Mouse (Mus musculus): Measurements from ENCODE around the gene Gm20662. TPM values are rescaled to one million over a fixed set of nuclear protein-coding genes. Genes with fewer than 3 reads are reported as not detected.

Gene Gm20662
- 1 to 10 TPM in 2 of 4 experiments, under 1 TPM in 2; 0.78 to 3.9 (median 2.1) TPM for total RNA-seq (2022)

DNA sequence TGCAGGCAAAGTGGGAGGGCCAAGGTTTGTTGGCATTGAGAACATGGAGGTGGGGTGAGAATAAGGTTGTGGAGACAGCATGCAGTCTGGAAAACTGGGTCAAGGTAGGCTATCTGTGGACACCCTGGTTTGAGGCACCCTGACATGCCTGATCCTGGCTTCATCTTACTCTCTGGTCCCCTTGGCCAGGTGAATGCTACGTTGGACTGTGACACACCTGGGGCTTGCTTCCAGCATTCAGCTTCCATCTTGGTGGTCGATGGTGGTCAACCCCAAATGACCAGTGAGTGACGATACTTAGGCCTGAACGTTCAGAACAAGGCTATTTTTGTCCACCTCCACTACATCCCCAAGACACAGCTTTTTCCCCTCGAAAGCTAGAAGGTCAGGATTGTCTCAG, at the start of gene Gm20662:
TSS of gene Gm20662 (plus strand) at position 301 of the 400 bp plus-strand sequence.
- no peak for DNase-seq (ENCODE audit: low spot score in 2 of 2)

DNA sequence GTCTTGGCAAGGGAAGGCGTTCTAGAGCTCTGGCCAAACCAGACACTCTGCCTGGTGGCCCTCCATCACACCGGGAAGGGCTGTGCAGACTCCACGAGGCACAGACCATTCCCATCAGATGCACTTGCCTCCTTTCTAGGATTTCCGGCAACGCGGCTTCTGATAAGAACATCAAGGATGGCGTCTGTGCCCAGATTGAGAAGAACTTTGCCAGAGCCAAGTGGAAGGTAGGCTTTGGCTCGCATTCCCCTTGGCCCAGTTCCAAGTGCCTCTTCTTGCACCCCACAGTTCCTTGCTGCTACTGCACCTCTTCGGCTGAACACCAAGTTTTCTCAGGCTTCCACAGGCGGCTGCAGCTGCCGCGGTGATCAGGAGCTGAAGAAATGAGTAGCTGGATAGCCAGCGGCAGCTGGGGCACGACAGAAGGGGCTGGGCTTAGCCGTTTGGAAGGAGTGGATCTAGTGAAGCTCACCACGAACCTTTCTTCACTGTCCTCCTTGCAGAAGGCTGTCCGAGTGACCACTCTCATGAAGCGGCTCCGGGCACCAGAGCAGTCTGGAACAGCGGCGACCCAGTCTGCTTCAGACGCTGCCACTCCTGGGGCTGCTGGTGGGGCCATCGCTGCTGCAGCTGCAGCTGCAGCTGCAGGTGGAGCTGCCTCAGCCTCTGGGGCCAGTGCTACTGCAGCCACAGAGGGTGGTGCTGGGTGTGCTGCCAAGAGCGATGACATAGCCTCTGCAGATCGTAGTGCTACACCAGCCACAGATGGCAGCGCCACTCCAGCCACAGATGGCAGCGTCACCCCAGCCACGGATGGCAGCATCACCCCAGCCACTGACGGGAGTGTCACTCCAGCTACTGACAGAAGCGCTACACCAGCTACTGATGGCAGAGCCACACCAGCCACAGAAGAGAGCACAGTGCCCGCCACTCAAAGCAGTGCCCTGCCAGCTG, 48.6 kb upstream of the Gm20662 start:
- no peak for DNase-seq (ENCODE audit: low spot score in 2 of 2)

DNA sequence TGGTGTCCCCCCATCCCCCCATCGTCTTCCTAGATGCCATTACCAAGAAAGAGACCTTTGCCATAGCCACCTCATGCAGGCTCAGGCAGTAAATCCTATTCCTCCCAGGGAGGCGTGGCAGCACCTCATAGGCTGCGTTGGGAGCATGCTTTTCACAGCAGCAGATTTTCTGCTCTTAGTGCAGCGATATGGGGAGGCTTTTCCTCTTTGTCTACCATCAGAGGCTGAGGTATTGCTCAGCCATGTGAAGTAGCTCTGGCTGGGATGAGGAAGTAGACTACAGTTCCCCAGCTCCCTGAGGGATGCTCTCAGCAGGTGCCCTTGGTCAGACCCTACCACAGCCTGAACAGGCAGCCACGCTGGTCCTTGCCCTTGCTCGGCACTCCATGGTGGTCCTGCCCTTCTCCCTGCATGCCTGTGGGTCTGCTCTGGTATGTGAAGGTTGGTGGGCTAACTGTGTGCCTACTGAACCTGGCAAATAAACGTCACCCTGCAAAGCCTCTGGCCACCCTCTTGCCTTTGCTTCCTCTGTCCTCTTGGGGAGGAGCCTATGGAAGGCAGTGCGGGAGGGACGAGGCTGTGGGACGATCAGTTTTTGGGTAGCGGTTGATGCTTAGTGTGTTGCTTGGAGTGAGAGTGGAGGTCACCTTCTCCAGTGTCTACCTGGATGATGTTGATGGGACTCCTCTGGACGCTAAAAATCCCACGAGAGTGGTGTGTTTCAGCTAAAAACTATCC, 46.8 kb upstream of the Gm20662 start:
- no peak for DNase-seq (ENCODE audit: low spot score in 2 of 2)

- no peak for DNase-seq (ENCODE audit: low spot score in 2 of 2)
Measured at GRCm38 (mm10) chr9:107949922-107950235, 46.3 kb upstream of the Gm20662 start, which contains the start of gene Traip. Gene Traip (plus strand): TSS chr9:107950136.

- DNase-seq (ENCODE audit: low spot score in 2 of 2): peak; percentile 87 to 90
Measured at GRCm38 (mm10) chr9:107950460-107951355, 45.4 kb upstream of the Gm20662 start.

DNA sequence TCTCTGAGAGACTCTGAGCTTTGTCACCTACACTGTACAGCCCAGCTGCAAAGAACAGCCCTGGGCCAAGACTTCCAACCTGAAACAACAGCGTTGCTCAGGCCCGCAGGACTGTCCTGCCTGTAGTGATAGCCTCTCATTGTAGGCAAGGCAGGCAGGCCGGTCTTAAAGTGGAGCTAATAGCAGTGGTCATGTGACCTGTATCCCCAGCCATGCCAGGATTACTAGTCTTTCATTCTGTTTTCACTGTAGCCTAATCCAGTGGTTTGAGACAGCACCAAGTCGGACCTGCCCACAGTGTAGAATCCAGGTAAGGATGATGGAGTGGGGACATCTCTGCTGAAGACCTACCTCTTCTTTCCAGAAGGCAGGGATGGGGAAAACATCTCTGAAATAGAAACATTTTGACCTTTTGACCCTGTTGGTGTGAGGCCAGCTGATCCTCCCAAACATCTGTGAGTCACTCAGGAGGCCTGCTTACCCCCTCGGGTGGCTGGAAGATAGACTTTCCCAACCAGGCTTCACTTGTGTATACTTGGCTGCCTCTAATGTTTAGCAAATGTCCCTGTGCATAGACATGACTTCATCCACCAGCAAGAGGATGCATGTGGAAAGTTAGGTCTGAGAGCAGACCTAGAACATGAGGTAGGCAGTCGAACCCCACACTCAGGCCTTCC, 40.4 kb upstream of the Gm20662 start:
- DNase-seq (ENCODE audit: low spot score in 2 of 2): no peak

- DNase-seq (ENCODE audit: low spot score in 2 of 2): no peak
Measured at GRCm38 (mm10) chr9:107957141-107957540, 39.0 kb upstream of the Gm20662 start.

- DNase-seq (ENCODE audit: low spot score in 2 of 2): no peak
Measured at GRCm38 (mm10) chr9:107959896-107960295, 36.3 kb upstream of the Gm20662 start.

DNA sequence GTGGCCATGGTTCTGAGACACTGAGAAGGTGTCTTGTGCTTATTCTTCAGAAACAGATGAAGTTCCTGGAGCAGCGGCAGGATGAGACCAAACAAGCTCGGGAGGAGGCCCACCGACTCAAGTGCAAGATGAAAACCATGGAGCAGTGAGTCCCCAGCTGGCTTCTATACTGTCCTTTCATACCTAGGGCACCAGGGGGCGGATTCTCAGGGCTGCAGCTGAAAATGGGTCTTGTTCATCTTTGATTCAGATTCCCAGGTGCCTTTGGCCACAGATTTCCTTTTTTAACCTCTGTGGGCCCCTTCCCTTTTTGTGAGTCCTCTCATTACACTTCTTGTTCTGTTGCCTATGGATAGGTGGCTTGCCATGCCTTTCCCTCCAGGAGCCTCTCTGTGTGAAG, 35.2 kb upstream of the Gm20662 start:
- no peak for DNase-seq (ENCODE audit: low spot score in 2 of 2)

GRCm38 (mm10) chr9:107961351-107961762, 34.8 kb upstream of the Gm20662 start:
- DNase-seq (ENCODE audit: low spot score in 2 of 2): peak; percentile 85 to 86

DNA sequence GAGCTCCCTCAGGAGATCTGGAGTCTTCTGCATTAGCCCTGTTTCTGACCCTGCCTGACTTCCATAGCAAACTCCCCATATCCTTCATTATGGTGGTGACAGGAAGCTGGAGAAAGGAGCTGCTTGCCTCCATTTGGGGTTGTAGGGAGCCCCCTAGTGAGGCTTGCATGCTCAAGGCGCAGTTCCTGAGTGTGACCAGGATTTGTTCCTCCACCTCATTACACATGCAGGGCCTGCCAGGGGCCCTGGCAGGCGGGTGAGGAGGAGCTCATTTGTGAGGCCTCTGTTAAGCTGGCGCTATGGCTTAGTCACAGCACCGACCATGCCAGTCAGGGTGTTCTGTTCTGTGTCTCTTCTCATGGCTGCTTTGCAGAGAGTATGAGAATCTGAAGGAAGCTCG, 34.3 kb upstream of the Gm20662 start:
- DNase-seq (ENCODE audit: low spot score in 2 of 2): peak; percentile 74 to 81

DNA sequence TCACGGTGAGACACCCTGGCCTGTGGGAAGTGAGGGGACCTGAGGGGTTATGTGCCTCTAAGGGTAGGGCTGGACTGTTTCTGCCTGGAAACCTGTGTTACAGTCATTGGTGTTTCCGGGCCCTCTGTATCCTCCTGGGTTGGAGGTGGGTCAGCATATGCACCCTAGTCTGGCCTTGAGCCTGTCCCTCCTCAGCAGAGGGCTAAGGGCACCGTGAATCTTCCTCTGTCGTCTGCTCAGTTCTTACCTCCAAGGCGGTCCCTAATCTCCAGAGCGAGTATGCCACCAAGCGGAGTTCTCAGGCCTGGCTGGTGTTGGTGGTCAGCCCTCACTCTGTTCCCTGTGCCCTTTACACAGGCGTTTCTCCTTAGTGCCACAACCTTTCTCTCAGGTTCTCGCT, 33.2 kb upstream of the Gm20662 start:
- DNase-seq (ENCODE audit: low spot score in 2 of 2): no peak

DNA sequence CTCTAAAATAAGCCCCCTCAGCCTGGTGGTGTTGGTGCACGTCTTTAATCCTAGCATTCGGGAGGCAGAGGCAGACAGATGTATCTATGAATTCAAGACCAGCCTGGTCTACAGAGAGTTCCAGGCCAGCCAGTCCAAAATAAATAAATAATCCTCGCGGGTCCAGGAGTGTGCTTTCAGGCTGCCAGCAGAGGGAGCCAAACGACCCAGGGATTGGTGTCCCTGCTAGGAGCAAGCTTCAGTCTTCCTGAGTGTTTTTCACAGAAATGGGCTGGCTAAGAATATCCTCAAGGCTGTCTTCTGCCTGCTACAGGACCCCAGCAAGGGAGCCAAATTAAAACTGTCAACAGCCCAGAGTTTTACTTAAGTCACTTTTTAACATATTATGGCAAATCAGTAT, 32.4 kb upstream of the Gm20662 start:
- DNase-seq (ENCODE audit: low spot score in 2 of 2): peak; percentile 65 to 72

- DNase-seq (ENCODE audit: low spot score in 2 of 2): no peak
Measured at GRCm38 (mm10) chr9:107964681-107965080, 31.5 kb upstream of the Gm20662 start.

DNA sequence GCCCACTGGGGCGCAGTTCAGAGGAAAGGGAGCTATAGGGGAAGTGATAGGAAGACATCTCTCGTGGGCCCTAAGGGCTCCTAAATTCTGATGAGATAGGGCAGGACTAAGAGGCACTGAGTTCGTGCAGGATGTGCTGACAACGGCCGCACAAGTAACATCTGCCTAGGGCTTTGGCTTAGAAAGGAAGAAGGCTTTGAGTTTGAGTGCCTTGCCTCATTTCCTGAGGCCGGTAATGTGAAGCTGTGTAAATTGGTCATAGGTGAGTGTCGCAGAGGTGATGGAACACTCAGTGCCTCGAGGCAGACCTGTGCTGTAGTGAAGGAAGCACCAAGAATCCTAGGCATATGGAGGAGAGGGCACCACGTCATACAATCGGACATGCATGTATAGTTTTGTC, 29.5 kb upstream of the Gm20662 start:
- DNase-seq (ENCODE audit: low spot score in 2 of 2): no peak

DNA sequence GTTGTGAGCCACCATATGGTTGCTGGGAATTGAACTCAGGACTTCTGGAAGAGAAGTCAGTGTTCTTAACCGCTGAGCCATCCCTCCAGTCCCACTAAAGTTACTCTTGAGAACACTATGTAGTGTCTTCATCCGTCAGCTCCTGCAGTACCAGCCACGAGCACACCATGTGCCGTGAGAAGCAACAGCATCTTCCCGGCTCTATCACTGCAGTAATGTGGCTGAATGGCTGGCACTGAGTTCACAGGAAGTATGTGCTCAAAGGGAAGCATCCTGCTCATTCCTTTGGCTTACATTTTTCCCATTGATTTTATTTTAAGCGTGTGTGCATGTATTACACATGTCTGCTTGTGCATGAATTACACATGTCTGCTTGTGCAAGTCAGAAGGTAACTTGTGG, 28.7 kb upstream of the Gm20662 start:
- no peak for DNase-seq (ENCODE audit: low spot score in 2 of 2)

GRCm38 (mm10) chr9:107968531-107968930, 27.6 kb upstream of the Gm20662 start:
- no peak for DNase-seq (ENCODE audit: low spot score in 2 of 2)

DNA sequence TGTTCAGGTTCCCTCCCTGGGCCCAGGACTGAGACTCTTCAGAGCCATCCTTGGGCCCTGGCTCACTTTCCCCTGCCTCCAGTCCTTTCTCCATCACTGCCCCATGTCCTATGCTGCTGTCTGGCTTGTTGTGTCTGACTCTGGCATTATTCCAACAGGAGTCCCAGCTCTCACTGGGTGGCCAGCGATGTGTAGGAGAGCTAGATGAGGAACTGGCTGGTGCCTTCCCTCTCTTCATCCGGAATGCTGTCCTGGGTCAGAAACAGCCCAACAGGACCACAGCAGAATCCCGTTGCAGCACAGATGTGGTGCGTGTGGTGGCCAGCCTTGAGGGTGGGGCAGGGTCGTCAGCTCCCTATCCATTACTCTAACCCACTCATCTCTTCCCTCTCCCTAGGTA, 25.8 kb upstream of the Gm20662 start:
- no peak for DNase-seq (ENCODE audit: low spot score in 2 of 2)

DNA sequence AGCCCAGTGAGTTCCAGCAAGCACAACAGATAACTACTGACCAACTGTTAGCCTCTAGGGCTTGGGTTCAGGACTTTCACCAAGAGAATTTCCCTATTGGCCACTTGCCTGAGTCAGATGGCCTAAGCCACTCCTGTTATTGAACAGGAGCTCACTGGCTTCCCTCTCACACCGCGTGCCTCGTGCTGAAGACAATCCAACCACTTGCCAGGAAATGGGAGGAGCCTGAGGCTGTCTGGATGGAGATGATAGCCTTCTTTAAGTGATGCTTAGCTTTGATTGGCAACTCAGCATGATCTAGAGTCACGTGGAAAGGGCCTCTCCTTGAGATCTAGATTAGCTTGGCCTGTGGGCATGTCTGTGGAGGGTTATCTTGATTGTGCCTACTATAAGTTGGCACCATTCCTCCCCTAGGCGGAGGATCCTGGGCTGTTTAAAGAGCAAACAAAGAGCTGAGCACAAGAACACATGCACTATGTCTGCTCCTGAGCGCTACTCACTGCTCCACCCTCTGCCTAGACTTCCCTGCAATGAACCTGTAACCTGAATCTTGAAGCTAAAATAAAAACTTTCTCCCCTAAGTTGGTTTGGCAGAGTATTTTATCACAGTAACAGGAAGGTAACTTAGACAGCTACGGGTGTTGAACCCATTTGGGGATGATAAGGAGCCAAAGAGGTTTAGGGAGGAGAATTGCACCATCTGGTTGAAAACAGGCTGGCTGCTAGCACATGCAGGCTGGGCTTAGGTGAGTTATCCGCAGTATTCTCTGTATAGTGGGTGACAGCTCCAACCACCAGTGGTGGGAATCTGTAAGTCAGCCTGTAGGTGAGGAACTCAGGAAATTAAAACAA, 24.2 kb upstream of the Gm20662 start:
- DNase-seq (ENCODE audit: low spot score in 2 of 2): no peak

Measured in layer of hippocampus, adult 8-10 months (tissue).